Mouse (Mus musculus) heart, postnatal 0 days (tissue): ENCODE data around the gene Il7r. TPM values are rescaled to one million over a fixed set of nuclear protein-coding genes. Genes with fewer than 3 reads are reported as not detected.

Source experiments
- ATAC-seq: fragments of 200-750 bp; cut with Nextera tagmentation; 2 replicates; pipeline ENCODE4 v1.8.0; 2017; ENCODE audit warnings: low read depth, moderate number of reproducible peaks, moderate library complexity; ENCODE audit not compliant: insufficient read depth
- DNase-seq: peaks from one replicate; pipeline ENCODE4 v3.0.0-alpha.2; 2016; ENCODE audit warnings: low spot score
- H3K27ac ChIP-seq: fragments of 300-500 bp; sonication (generic); 2 replicates; pipeline ENCODE4 v1.5.1; 2014; ENCODE audit warnings: low read depth, mild to moderate bottlenecking
- H3K27me3 ChIP-seq: fragments of 300-500 bp; sonication (generic); 2 replicates; pipeline ENCODE4 v1.6.1; 2014; ENCODE audit warnings: low read length, mixed read lengths; ENCODE audit not compliant: control insufficient read depth, insufficient read depth
- H3K36me3 ChIP-seq: fragments of 300-500 bp; sonication (generic); replicated peaks from 2 replicates; pipeline ENCODE4 v1.6.1; 2014; ENCODE audit warnings: low read length, mixed read lengths; ENCODE audit not compliant: control insufficient read depth, insufficient read depth
- H3K4me1 ChIP-seq: fragments of 300-500 bp; sonication (generic); 2 replicates; pipeline ENCODE4 v1.6.1; 2014; ENCODE audit warnings: antibody characterized with exemption; ENCODE audit not compliant: control insufficient read depth, insufficient read depth
- H3K4me2 ChIP-seq: fragments of 300-500 bp; sonication (generic); 2 replicates; pipeline ENCODE4 v1.6.1; 2014; ENCODE audit warnings: low read depth, mild to moderate bottlenecking, low read length, moderate library complexity
- H3K4me3 ChIP-seq: fragments of 300-500 bp; sonication (generic); 2 replicates; pipeline ENCODE4 v1.5.1; 2014; ENCODE audit warnings: low read depth, low read length
- H3K9ac ChIP-seq: fragments of 300-500 bp; sonication (generic); replicated peaks from 2 replicates; pipeline ENCODE4 v1.6.1; 2014; ENCODE audit warnings: low read depth, low read length, mixed read lengths
- H3K9me3 ChIP-seq: fragments of 300-500 bp; sonication (generic); replicated peaks from 2 replicates; pipeline ENCODE4 v1.6.1; 2016; ENCODE audit warnings: low read length; ENCODE audit not compliant: control insufficient read depth
- CTCF ChIP-seq: IDR thresholded peaks from 2 replicates; pipeline ENCODE4 v1.5.1; 2016; ENCODE audit warnings: antibody characterized with exemption, control low read depth, low read depth
- EP300 ChIP-seq: IDR thresholded peaks from 2 replicates; pipeline ENCODE4 v1.6.1; 2016; ENCODE audit warnings: antibody characterized with exemption, low read depth
- WGBS: fragments of 180-500 bp; shearing (Covaris S2); extraction: QIAGEN DNeasy Blood & Tissue Kit; methylation state at CpG from one replicate; pipeline ENCODE4 v1.1.7; 2014; 5-methylcytosine and 5-hydroxymethylcytosine counted together
- polyA plus RNA-seq: library from polyadenylated mRNA; unstranded; fragments of >200 nt; fragmentation: Nextera tagmentation; extraction: Ambion mirVana; gene quantifications from 2 replicates; pipeline ENCODE4 v1.2.1, GENCODE M21; 2015
- total RNA-seq: library from RNA; depleted of rRNA; stranded (reverse); fragments of >200 nt; gene quantifications from 2 replicates; pipeline ENCODE4 v1.2.3, GENCODE M21; 2014; ENCODE audit warnings: low replicate concordance; rRNA removed

The Il7r gene
- total RNA-seq (not detected in 2 replicates), polyA plus RNA-seq (0.03 and 0.14 TPM in 2 replicates)

- no peak within 1 kb of the TSS for H3K4me3 ChIP-seq
- H3K9me3 ChIP-seq, result no peaks in the 10 kb centered on the region
- H3K4me1 ChIP-seq, result no peaks in the 10 kb centered on the region
- ATAC-seq (no peak), DNase-seq (no peak)
- no peak for TF ChIP-seq CTCF
- TF ChIP-seq EP300, result no peak
- no peaks in the 10 kb centered on the region for H3K27me3 ChIP-seq
- 76% methylated on average over 4 of the region's 4 CpGs for WGBS
- H3K4me2 ChIP-seq, result no peak within 1 kb of the TSS
- H3K9ac ChIP-seq, result no peak within 1 kb of the TSS
- H3K36me3 ChIP-seq, result no peaks in the 10 kb centered on the region
- no peak within 1 kb of the TSS for H3K27ac ChIP-seq
Observed at GRCm38 (mm10) chr15:9530076-9530475, at the start of gene Il7r. Gene Il7r (minus strand): TSS chr15:9530176.

GRCm38 (mm10) chr15:9577303-9577702, 47.3 kb upstream of the Il7r start:
- H3K9me3 ChIP-seq, result no peaks in the 10 kb centered on the region
- WGBS, result 71% methylated on average over 4 of the region's 4 CpGs

DNA sequence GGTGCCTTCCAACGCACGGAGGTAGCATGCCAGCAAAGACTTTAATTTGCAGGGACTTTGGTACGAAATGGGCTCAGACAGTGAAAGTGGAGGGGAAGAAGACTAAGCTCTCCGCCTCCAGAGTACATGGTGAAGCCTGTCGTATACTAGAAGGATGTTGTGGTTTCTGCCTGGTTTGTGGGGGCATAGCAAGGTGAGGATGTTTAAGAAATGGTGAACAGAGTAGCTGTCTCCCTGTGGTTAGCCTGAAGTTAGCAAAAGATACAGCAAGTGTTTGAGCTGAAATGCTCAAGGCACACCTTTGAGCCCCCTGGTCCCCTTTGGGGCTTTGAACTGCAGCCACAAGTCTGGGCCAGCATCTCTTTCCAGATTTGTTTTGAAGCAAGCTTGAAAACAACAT, 44.8 kb upstream of the Il7r start:
- H3K9me3 ChIP-seq, result no peaks in the 10 kb centered on the region
- no peak for TF ChIP-seq CTCF
- TF ChIP-seq EP300, result no peak
- DNase-seq, result no peak
- H3K4me2 ChIP-seq, result no peak overlapping the region
- no peaks in the 10 kb centered on the region for H3K27me3 ChIP-seq
- H3K9ac ChIP-seq, result no peak overlapping the region
- no peak for ATAC-seq
- WGBS, result 71% methylated on average over 5 of the region's 5 CpGs
- no peaks in the 10 kb centered on the region for H3K36me3 ChIP-seq
- H3K27ac ChIP-seq, result no peak overlapping the region
- H3K4me1 ChIP-seq, result no peaks in the 10 kb centered on the region
- no peak overlapping the region for H3K4me3 ChIP-seq

More at GRCm38 (mm10) chr15:9577303-9577702, 47.3 kb upstream of the Il7r start:
- ATAC-seq, result no peak
- Histone ChIP-seq H3K4me1 (no peaks in the 10 kb centered on the region), H3K9ac (no peak overlapping the region), H3K27ac (no peak overlapping the region), H3K4me3 (no peak overlapping the region), H3K27me3 (no peaks in the 10 kb centered on the region), H3K36me3 (no peaks in the 10 kb centered on the region), H3K4me2 (no peak overlapping the region)
- no peak for TF ChIP-seq EP300
- no peak for TF ChIP-seq CTCF
- DNase-seq, result no peak

DNA sequence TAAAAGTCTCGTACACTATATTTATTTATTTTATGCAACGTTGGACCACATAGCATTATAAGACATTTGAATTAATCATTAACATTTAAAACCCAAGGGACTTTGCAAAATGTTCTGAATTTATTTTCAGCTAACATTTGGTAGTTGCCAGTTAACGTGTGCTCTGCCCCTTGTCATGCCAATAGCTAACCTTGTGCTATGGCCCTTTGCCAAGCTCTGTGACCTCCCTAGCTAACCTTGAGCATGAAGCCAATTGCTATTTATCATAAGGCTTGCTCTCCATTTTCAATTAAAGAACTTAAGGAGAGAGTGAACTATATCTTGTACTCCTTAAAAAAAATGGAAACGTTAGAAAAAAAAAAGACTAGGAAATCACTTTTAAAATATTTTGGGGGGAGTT, 43.4 kb upstream of the Il7r start:
- no peaks in the 10 kb centered on the region for H3K27me3 ChIP-seq
- H3K4me1 ChIP-seq, result no peaks in the 10 kb centered on the region
- peak; percentile 22 for DNase-seq
- TF ChIP-seq CTCF, result no peak
- no peak for TF ChIP-seq EP300
- no peak overlapping the region for H3K9ac ChIP-seq
- no peak overlapping the region for H3K27ac ChIP-seq
- no peaks in the 10 kb centered on the region for H3K36me3 ChIP-seq
- 65% methylated on average over 4 of the region's 4 CpGs for WGBS
- no peak overlapping the region for H3K4me3 ChIP-seq
- ATAC-seq, result no peak; the same call in 1 of the 2 replicates
- H3K9me3 ChIP-seq, result no peaks in the 10 kb centered on the region
- H3K4me2 ChIP-seq, result no peak overlapping the region

GRCm38 (mm10) chr15:9572664-9573063, 42.7 kb upstream of the Il7r start:
- no peak overlapping the region for H3K9ac ChIP-seq
- H3K27me3 ChIP-seq, result no peaks in the 10 kb centered on the region
- H3K27ac ChIP-seq, result no peak overlapping the region
- DNase-seq (no peak), ATAC-seq (no peak)
- H3K4me1 ChIP-seq, result no peaks in the 10 kb centered on the region
- H3K4me2 ChIP-seq, result no peak overlapping the region
- no peaks in the 10 kb centered on the region for H3K9me3 ChIP-seq
- TF ChIP-seq EP300, result no peak
- TF ChIP-seq CTCF, result no peak
- 78% methylated on average over 7 of the region's 7 CpGs for WGBS
- H3K4me3 ChIP-seq, result no peak overlapping the region
- no peaks in the 10 kb centered on the region for H3K36me3 ChIP-seq

DNA sequence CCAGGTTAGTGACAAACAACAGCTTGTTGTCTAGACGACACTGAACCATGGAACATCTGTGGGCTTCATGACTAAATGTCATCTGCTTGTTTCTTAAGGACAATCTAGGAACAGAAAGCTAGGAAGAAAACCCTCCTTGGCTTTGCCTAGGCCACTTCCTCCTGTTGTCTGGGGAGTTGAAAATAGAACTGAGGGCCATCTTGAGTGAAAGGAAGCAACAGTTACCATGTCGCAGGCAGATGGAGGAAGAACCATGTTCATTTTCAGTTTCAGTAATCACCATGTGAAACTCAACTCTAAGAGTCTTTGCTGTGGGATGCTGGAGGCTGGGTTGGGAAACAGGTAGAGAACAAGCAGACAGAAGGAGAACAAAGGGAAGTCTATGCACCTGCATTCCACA, 41.9 kb upstream of the Il7r start:
- Histone ChIP-seq H3K36me3 (no peaks in the 10 kb centered on the region), H3K9me3 (no peaks in the 10 kb centered on the region), H3K27ac (no peak overlapping the region), H3K4me1 (no peaks in the 10 kb centered on the region), H3K4me3 (no peak overlapping the region), H3K9ac (no peak overlapping the region), H3K27me3 (no peaks in the 10 kb centered on the region), H3K4me2 (no peak overlapping the region)
- TF ChIP-seq CTCF (no peak), EP300 (no peak)
- 71% methylated on average over 2 of the region's 2 CpGs for WGBS
- DNase-seq, result no peak
- ATAC-seq, result no peak
